Mouse (Mus musculus) thymus, postnatal 25 days (tissue): ENCODE results near the gene Prepl.

Source experiments
- DNase-seq: peaks from one replicate; pipeline ENCODE4 v3.0.0; 2022

Gene Prepl

DNA sequence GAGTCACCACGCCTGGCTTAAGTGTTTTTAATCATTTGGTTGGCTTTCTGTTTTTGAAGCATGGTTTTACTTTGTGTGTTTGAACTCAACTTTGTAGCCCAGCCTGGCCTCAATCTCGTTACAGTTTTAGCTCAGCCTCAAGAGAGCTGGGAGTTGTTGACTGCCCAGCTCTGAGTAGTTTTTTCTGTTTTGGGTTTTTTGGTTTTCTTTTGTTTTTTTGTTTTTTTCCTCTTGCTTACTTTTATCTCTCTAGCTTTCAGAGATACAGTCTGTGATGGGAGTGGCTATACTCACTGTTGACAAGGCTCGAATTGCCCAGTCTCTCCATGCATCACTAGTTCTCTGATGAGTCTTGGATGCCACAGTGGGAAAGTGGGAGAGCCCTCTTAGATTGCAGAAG, 69.7 kb downstream of the Prepl start:
- no peak for DNase-seq

DNA sequence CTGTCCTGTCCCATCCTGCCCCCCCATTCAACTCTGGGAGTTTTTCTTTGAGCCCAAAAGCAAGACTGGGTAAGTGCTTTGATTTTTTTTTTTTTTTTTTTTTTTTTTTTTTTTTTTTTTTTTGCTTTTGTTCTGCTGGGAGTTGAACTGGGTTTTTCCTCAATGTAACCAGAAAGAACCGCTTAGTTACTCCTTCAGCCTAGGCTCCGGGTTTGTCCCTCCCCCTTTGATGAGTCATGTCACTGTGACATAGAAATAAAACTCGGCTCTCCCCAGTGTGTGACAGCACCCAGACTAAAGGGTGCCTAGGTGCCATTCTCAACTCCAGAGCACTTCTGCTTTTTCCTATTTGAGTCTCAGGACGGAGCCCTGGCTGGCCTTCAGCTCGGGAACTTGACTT, 71.2 kb downstream of the Prepl start:
- no peak for DNase-seq

DNA sequence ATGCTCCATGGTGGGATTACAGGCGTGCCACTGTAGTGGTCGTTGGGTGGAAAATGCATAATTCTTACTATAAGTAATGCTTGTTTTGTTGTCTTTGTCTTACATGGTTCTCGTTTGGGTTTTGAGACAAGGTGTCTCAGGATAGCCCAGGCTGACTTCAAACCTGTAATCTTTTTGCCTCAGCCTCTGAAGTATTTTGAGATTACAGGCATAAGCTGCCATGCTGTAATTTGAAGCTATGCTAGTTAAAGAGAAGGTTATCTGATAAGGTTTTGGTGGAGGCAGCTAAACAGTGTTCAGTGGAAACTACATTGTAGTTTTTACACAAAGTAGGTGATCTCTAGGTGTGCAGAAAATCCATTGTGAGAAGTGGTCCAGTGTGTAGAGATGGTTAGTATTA, 71.7 kb downstream of the Prepl start:
- DNase-seq, result no peak

DNA sequence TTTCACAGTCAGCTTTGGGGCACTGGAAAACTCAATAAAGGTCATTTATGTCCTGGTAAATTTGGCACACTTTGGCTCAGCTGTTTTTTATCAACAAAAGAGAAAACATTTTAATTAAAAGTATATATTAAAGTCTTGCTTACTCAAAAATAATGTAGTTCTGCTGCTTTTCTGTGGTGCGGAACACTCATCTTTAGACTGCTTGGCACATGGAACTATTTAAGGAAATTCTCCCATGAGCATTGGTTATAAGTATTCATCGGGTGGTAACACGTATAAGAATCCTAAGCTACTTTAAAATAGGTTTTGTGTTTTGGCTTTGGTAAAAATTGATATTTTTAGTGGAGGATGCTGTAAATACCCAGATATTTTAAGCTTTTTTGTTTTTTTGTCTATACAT, 75.4 kb downstream of the Prepl start:
- no peak for DNase-seq

DNA sequence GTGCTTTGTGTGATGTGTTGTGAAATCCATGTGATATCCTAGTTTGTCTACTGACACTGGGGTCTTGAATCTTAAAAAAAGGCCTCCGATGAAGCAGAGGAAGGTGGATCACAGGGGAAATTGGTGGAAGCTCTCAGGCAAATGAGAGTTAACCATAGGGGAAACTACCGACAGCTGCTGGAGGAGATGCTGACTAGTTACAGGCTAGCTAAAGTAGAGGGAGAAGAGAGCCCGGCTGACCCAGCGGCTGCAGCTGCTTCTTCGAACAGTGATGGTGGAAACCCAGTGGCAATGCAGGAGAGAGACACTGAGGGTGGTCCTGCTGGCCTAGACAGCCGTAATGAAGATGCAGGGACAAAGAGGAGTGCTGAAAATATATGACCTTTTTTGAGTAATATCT, 76.6 kb downstream of the Prepl start:
- DNase-seq, result no peak
